Mouse (Mus musculus) megakaryocyte, embryonic 14.5 days (primary cell): ENCODE measurements around the gene Eci1.

ENCODE experiments used
- FLI1 ChIP-seq: IDR thresholded peaks from 2 replicates; pipeline ENCODE4 v1.6.1; 2012; ENCODE audit warnings: low read length, inconsistent platforms, mixed read lengths
- GATA1 ChIP-seq: IDR thresholded peaks from 3 replicates; pipeline ENCODE4 v1.6.1; 2012; ENCODE audit warnings: mixed read lengths, low read length, inconsistent platforms, borderline replicate concordance

GRCm38 (mm10) chr17:24413557-24414211, 12.8 kb upstream of the Eci1 start:
- TF ChIP-seq GATA1, result no peak
- TF ChIP-seq FLI1, result no peak
